Mouse (Mus musculus): ENCODE measurements around the gene Igsf21. TPM values are rescaled to one million over a fixed set of nuclear protein-coding genes. Genes with fewer than 3 reads are reported as not detected.
A peak's percentile ranks its signal among the peaks of the same experiment; 100 is the strongest.

Gene Igsf21
- polyA plus RNA-seq, 1 experiment from 2014 or later, result 12.7 TPM

- no peak overlapping the region for H3K27ac ChIP-seq (ENCODE audit: low read depth, low read length)
- no peaks in the 10 kb centered on the region for H3K36me3 ChIP-seq (ENCODE audit: control insufficient read depth, insufficient read depth, low read length)
- H3K4me2 ChIP-seq (ENCODE audit: low read depth, low read length, severe bottlenecking), result no peak overlapping the region
- whole genome bisulfite sequencing, result 54% methylated on average over 12 of the region's 12 CpGs
- no peak overlapping the region for H3K9ac ChIP-seq (ENCODE audit: low read length)
- DNase-seq (ENCODE audit: low spot score), result no peak
- peaks cover 4% of the 10 kb centered on the region; the same call in 1 of the 2 replicates for H3K27me3 ChIP-seq (ENCODE audit: control insufficient read depth, insufficient read depth, low read length)
- H3K4me1 ChIP-seq (replicated peaks; ENCODE audit: control insufficient read depth, insufficient read depth, low read length), result peaks cover 4% of the 10 kb centered on the region; the same call in 1 of the 2 replicates
- H3K9me3 ChIP-seq (ENCODE audit: control insufficient read depth, low read length), result no peaks in the 10 kb centered on the region; the same call in 1 of the 2 replicates
- H3K4me3 ChIP-seq (ENCODE audit: low read depth, low read length), result no peak overlapping the region
- ATAC-seq (replicated peaks; ENCODE audit: low FRiP score), result no peak
Observed at GRCm38 (mm10) chr4:140043953-140044352, 202.6 kb downstream of the Igsf21 start.

GRCm38 (mm10) chr4:140038586-140039411, 207.8 kb downstream of the Igsf21 start:
- peaks cover 5% of the 10 kb centered on the region; the same call in 1 of the 2 replicates for H3K27me3 ChIP-seq (ENCODE audit: control insufficient read depth, insufficient read depth, low read length)
- ATAC-seq (replicated peaks; ENCODE audit: low FRiP score), result no peak
- DNase-seq (ENCODE audit: low spot score), result no peak
- H3K36me3 ChIP-seq (ENCODE audit: control insufficient read depth, insufficient read depth, low read length), result no peaks in the 10 kb centered on the region
- 6% methylated on average over 26 of the region's 26 CpGs for WGBS
- no peak overlapping the region for H3K9ac ChIP-seq (ENCODE audit: low read length)
- H3K27ac ChIP-seq (ENCODE audit: low read depth, low read length), result no peak overlapping the region
- H3K9me3 ChIP-seq (ENCODE audit: control insufficient read depth, low read length), result no peaks in the 10 kb centered on the region; the same call in 1 of the 2 replicates
- no peak overlapping the region for H3K4me3 ChIP-seq (ENCODE audit: low read depth, low read length)
- peaks cover 14% of the 10 kb centered on the region for H3K4me1 ChIP-seq (replicated peaks; ENCODE audit: control insufficient read depth, insufficient read depth, low read length)
- H3K4me2 ChIP-seq (ENCODE audit: low read depth, low read length, severe bottlenecking), result no peak overlapping the region

- ATAC-seq (replicated peaks; ENCODE audit: low FRiP score), result peak; percentile 27; the same call in 1 of the 2 replicates
- H3K9ac ChIP-seq (ENCODE audit: low read length), result no peak overlapping the region
- no peak for DNase-seq (ENCODE audit: low spot score)
- H3K4me3 ChIP-seq (ENCODE audit: low read depth, low read length), result no peak overlapping the region
- peaks cover 5% of the 10 kb centered on the region; the same call in 1 of the 2 replicates for H3K27me3 ChIP-seq (ENCODE audit: control insufficient read depth, insufficient read depth, low read length)
- WGBS, result 2% methylated on average over 13 of the region's 13 CpGs
- H3K4me2 ChIP-seq (ENCODE audit: low read depth, low read length, severe bottlenecking), result peak overlapping the region; percentile 13; the same call in 1 of the 2 replicates
- no peak overlapping the region for H3K27ac ChIP-seq (ENCODE audit: low read depth, low read length)
- H3K4me1 ChIP-seq (replicated peaks; ENCODE audit: control insufficient read depth, insufficient read depth, low read length), result peaks cover 14% of the 10 kb centered on the region
- no peaks in the 10 kb centered on the region; the same call in 1 of the 2 replicates for H3K9me3 ChIP-seq (ENCODE audit: control insufficient read depth, low read length)
- H3K36me3 ChIP-seq (ENCODE audit: control insufficient read depth, insufficient read depth, low read length), result no peaks in the 10 kb centered on the region
Observed at GRCm38 (mm10) chr4:140037784-140038387, 208.7 kb downstream of the Igsf21 start.

- 72% methylated on average over 15 of the region's 15 CpGs for WGBS
- Histone ChIP-seq H3K9ac (ENCODE audit: low read length) (no peak overlapping the region), H3K4me2 (ENCODE audit: low read depth, low read length, severe bottlenecking) (no peak overlapping the region), H3K9me3 (ENCODE audit: control insufficient read depth, low read length) (no peaks in the 10 kb centered on the region), H3K36me3 (ENCODE audit: control insufficient read depth, insufficient read depth, low read length) (no peaks in the 10 kb centered on the region), H3K4me1 (replicated peaks; ENCODE audit: control insufficient read depth, insufficient read depth, low read length) (peaks cover 14% of the 10 kb centered on the region), H3K27ac (ENCODE audit: low read depth, low read length) (no peak overlapping the region), H3K27me3 (ENCODE audit: control insufficient read depth, insufficient read depth, low read length) (peaks cover 5% of the 10 kb centered on the region; the same call in 1 of the 2 replicates), H3K4me3 (ENCODE audit: low read depth, low read length) (no peak overlapping the region)
- ATAC-seq (replicated peaks; ENCODE audit: low FRiP score), result no peak
- no peak for DNase-seq (ENCODE audit: low spot score)
Observed at GRCm38 (mm10) chr4:140035232-140035631, 211.4 kb downstream of the Igsf21 start.

GRCm38 (mm10) chr4:140033394-140033793, 213.2 kb downstream of the Igsf21 start:
- Histone ChIP-seq H3K27me3 (ENCODE audit: control insufficient read depth, insufficient read depth, low read length) (0 out of 2 replicates have a peak, but pooled peaks cover 2% of the 10 kb centered on the region), H3K4me3 (ENCODE audit: low read depth, low read length) (no peak overlapping the region), H3K9me3 (ENCODE audit: control insufficient read depth, low read length) (no peaks in the 10 kb centered on the region), H3K27ac (ENCODE audit: low read depth, low read length) (no peak overlapping the region), H3K9ac (ENCODE audit: low read length) (no peak overlapping the region), H3K4me1 (replicated peaks; ENCODE audit: control insufficient read depth, insufficient read depth, low read length) (peaks cover 13% of the 10 kb centered on the region), H3K4me2 (ENCODE audit: low read depth, low read length, severe bottlenecking) (no peak overlapping the region), H3K36me3 (ENCODE audit: control insufficient read depth, insufficient read depth, low read length) (no peaks in the 10 kb centered on the region)
- 31% methylated on average over 7 of the region's 7 CpGs for whole genome bisulfite sequencing
- ATAC-seq (replicated peaks; ENCODE audit: low FRiP score) (no peak), DNase-seq (ENCODE audit: low spot score) (peak; percentile 84)

GRCm38 (mm10) chr4:140030415-140030814, 216.2 kb downstream of the Igsf21 start:
- ATAC-seq (replicated peaks; ENCODE audit: low FRiP score) (peak; percentile 53), DNase-seq (ENCODE audit: low spot score) (peak; percentile 88)
- H3K4me2 ChIP-seq (ENCODE audit: low read depth, low read length, severe bottlenecking), result no peak overlapping the region
- H3K4me1 ChIP-seq (replicated peaks; ENCODE audit: control insufficient read depth, insufficient read depth, low read length), result peaks cover 6% of the 10 kb centered on the region; the same call in 1 of the 2 replicates
- no peaks in the 10 kb centered on the region for H3K27me3 ChIP-seq (ENCODE audit: control insufficient read depth, insufficient read depth, low read length)
- H3K4me3 ChIP-seq (ENCODE audit: low read depth, low read length), result no peak overlapping the region
- WGBS, result 17% methylated on average over 3 of the region's 6 CpGs
- H3K27ac ChIP-seq (ENCODE audit: low read depth, low read length), result no peak overlapping the region; the same call in 1 of the 2 replicates
- no peaks in the 10 kb centered on the region for H3K36me3 ChIP-seq (ENCODE audit: control insufficient read depth, insufficient read depth, low read length)
- H3K9me3 ChIP-seq (ENCODE audit: control insufficient read depth, low read length), result peaks cover 3% of the 10 kb centered on the region; the same call in 1 of the 2 replicates
- no peak overlapping the region for H3K9ac ChIP-seq (ENCODE audit: low read length)

GRCm38 (mm10) chr4:140030040-140030386, 216.6 kb downstream of the Igsf21 start:
- no peaks in the 10 kb centered on the region for H3K36me3 ChIP-seq (ENCODE audit: control insufficient read depth, insufficient read depth, low read length)
- H3K9me3 ChIP-seq (ENCODE audit: control insufficient read depth, low read length), result peaks cover 3% of the 10 kb centered on the region; the same call in 1 of the 2 replicates
- DNase-seq (ENCODE audit: low spot score), result no peak
- peak; percentile 42; the same call in 1 of the 2 replicates for ATAC-seq (replicated peaks; ENCODE audit: low FRiP score)
- H3K4me1 ChIP-seq (replicated peaks; ENCODE audit: control insufficient read depth, insufficient read depth, low read length), result peaks cover 6% of the 10 kb centered on the region; the same call in 1 of the 2 replicates
- H3K27ac ChIP-seq (ENCODE audit: low read depth, low read length), result peak overlapping the region; percentile 68; the same call in 1 of the 2 replicates
- H3K4me2 ChIP-seq (ENCODE audit: low read depth, low read length, severe bottlenecking), result no peak overlapping the region
- no peaks in the 10 kb centered on the region for H3K27me3 ChIP-seq (ENCODE audit: control insufficient read depth, insufficient read depth, low read length)
- 43% methylated on average over 5 of the region's 5 CpGs for WGBS
- H3K4me3 ChIP-seq (ENCODE audit: low read depth, low read length), result no peak overlapping the region
- peak overlapping the region; percentile 16; the same call in 1 of the 2 replicates for H3K9ac ChIP-seq (ENCODE audit: low read length)

GRCm38 (mm10) chr4:140029324-140030039, 217.1 kb downstream of the Igsf21 start:
- no peaks in the 10 kb centered on the region for H3K36me3 ChIP-seq (ENCODE audit: control insufficient read depth, insufficient read depth, low read length)
- H3K27me3 ChIP-seq (ENCODE audit: control insufficient read depth, insufficient read depth, low read length), result no peaks in the 10 kb centered on the region
- peaks cover 3% of the 10 kb centered on the region; the same call in 1 of the 2 replicates for H3K9me3 ChIP-seq (ENCODE audit: control insufficient read depth, low read length)
- 46% methylated on average over 9 of the region's 9 CpGs for WGBS
- H3K9ac ChIP-seq (ENCODE audit: low read length), result peak overlapping the region; percentile 16; the same call in 1 of the 2 replicates
- no peak overlapping the region for H3K4me2 ChIP-seq (ENCODE audit: low read depth, low read length, severe bottlenecking)
- peak overlapping the region; percentile 68; the same call in 1 of the 2 replicates for H3K27ac ChIP-seq (ENCODE audit: low read depth, low read length)
- DNase-seq (ENCODE audit: low spot score), result no peak
- no peak for ATAC-seq (replicated peaks; ENCODE audit: low FRiP score)
- peaks cover 6% of the 10 kb centered on the region; the same call in 1 of the 2 replicates for H3K4me1 ChIP-seq (replicated peaks; ENCODE audit: control insufficient read depth, insufficient read depth, low read length)
- no peak overlapping the region for H3K4me3 ChIP-seq (ENCODE audit: low read depth, low read length)
